Mouse (Mus musculus): ENCODE results near the gene Bcl9. TPM values are rescaled to one million over a fixed set of nuclear protein-coding genes. Genes with fewer than 3 reads are reported as not detected.

Gene Bcl9
- polyA plus RNA-seq, 1 experiment: 15.4 TPM

DNA sequence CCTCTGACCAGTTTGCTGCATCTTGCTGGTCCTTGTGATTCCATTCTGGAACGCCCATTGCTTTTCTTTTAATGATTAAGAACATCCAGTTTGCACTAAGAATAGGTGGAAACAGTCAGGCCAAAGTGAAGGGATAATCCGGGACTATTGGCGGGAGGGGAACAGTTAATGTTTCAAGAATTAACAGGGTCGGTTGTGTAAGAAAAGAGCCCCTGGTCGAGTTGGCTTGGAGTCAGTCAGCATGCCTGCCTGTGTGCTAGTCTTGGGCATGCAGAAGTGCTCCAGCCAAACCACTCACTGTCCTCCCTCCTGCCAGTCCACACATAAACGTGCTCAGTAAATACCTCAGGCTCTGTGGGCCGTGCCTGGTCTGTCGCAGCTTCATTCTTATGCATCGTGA, 125.5 kb downstream of the Bcl9 start:
- no peak overlapping the region for H3K4me3 ChIP-seq (replicated peaks; ENCODE audit: extremely low read depth, low read depth, low read length)
- 68% methylated on average over 9 of the region's 9 CpGs for WGBS

DNA sequence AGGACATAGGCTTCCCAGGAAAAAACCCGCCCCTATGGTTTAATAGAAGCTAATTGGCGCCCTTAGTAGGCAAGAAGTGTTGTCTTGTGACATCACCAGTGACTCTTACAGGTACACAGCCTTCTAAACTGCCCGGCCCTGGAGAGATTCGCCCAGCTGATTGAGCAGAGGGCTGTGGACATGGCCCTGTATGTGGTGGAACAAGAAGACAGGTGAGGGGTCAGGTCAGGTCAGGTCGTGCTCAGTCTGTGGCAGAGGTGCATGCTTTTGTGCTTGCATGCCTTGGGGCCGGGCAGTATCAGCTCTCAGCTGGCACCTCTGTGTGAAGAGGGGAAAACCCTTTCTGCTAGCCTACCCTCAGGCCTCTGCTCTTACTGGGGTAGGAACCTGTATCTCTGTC, 126.2 kb downstream of the Bcl9 start:
- H3K4me3 ChIP-seq (replicated peaks; ENCODE audit: extremely low read depth, low read depth, low read length): no peak overlapping the region
- TF ChIP-seq CTCF (IDR thresholded peaks at IDR 0.05; ENCODE audit: insufficient read depth, low read length): no peak
- no peak for TF ChIP-seq POLR2A (IDR thresholded peaks at IDR 0.05; ENCODE audit: borderline replicate concordance, extremely low read depth, low read depth, low read length)
- no peaks in the 10 kb centered on the region for H3K4me1 ChIP-seq (ENCODE audit: control insufficient read depth, insufficient read depth, low read length)
- DNase-seq: no peak
- 81% methylated on average over 6 of the region's 6 CpGs for WGBS

More for the DNA sequence above, 125.5 kb downstream of the Bcl9 start:
- no peak for TF ChIP-seq POLR2A (IDR thresholded peaks at IDR 0.05; ENCODE audit: borderline replicate concordance, extremely low read depth, low read depth, low read length)
- no peak for TF ChIP-seq CTCF (IDR thresholded peaks at IDR 0.05; ENCODE audit: insufficient read depth, low read length)
- H3K4me1 ChIP-seq (ENCODE audit: control insufficient read depth, insufficient read depth, low read length): no peaks in the 10 kb centered on the region
- DNase-seq: no peak

DNA sequence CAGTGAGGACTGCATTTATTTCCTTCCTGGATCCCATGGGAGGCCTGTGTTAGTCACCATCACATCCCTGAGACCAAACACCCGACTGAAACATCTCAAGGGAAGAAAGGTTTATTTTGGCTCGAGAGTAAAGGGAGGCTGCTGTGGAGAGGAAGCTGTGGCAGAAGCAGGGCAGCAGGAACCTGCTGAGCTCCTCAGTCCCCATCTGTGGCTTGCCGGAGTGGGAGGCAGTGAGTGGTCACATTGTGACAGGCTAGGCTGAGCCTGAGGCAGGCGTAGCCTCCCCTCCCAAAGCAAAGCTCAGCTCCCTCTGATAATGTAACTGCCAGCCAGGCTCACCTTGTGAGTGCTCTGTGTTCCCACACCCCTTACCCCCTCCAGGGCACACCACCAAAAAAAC, 130.6 kb downstream of the Bcl9 start:
- Histone ChIP-seq H3K4me3 (replicated peaks; ENCODE audit: extremely low read depth, low read depth, low read length) (no peak overlapping the region), H3K4me1 (ENCODE audit: control insufficient read depth, insufficient read depth, low read length) (no peaks in the 10 kb centered on the region)
- 49% methylated on average over 4 of the region's 4 CpGs for WGBS
- DNase-seq: no peak
- TF ChIP-seq CTCF (IDR thresholded peaks at IDR 0.05; ENCODE audit: insufficient read depth, low read length): no peak
- TF ChIP-seq POLR2A (IDR thresholded peaks at IDR 0.05; ENCODE audit: borderline replicate concordance, extremely low read depth, low read depth, low read length): no peak

DNA sequence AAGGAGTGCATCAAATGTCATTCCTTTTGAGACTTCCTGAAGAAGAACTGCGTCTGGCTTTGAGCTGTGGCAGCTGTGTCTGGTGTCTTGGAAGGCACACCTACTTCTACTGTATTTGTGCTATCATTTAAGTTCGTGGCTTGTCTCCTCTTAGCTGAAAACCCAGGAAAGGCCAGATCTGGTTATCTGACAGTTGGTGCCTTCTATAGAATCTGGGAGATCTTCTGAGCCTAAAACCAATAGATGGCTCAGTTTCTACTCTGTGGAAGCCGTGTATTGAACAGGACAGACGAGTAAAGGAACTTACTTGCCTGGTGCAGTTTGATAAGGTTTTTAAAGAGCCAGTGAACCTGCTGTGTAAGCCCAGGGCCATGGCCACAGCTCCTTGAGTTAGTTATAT, 133.2 kb downstream of the Bcl9 start:
- TF ChIP-seq CTCF (IDR thresholded peaks at IDR 0.05; ENCODE audit: insufficient read depth, low read length): no peak
- no peak for TF ChIP-seq POLR2A (IDR thresholded peaks at IDR 0.05; ENCODE audit: borderline replicate concordance, extremely low read depth, low read depth, low read length)
- 71% methylated on average over 4 of the region's 4 CpGs for WGBS
- Histone ChIP-seq H3K4me1 (ENCODE audit: control insufficient read depth, insufficient read depth, low read length) (no peaks in the 10 kb centered on the region; the same call in 1 of the 2 replicates), H3K4me3 (replicated peaks; ENCODE audit: extremely low read depth, low read depth, low read length) (no peak overlapping the region)
- no peak for DNase-seq

DNA sequence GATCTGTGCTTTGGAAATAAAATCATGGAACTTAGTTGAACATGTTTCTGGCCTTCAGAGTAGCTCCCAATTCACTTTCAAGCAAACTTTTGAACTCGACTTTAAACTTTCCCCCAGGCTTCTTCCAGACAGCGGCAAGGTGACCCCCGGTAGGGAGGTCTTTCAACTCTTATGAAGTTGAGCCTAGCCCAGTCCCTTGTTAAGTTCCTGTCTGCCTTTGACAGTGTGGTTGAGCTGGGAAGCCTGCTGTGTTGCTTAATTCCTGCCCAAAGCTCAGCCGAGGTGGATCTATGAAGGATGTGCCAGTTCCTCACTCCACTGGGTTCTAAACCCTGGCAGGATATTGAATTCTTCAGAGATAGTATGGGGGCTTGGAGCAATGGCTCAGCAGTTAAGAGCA, 135.9 kb downstream of the Bcl9 start:
- no peak for TF ChIP-seq CTCF (IDR thresholded peaks at IDR 0.05; ENCODE audit: insufficient read depth, low read length)

DNA sequence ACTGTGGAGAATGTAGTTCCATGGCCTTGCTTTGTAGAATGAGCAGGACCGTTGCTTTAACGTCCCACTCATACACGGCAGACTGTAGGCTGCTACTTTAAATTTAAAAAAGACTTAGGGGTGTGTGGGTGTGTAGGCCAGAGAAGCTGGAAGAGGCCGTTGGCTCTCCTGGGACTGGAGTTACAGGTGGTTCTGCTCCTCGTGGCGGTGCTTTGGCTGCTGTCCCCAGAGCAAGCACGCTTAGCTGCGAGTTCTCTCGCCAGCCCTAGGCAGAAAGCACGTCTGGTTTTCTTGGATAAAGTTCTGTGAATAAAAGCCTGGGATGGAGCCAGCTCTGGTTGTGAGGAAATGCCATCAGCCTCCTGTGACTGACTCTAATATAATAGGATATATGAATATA, 136.8 kb downstream of the Bcl9 start:
- 43% methylated on average over 10 of the region's 10 CpGs for WGBS
- DNase-seq: no peak
- Histone ChIP-seq H3K4me3 (replicated peaks; ENCODE audit: extremely low read depth, low read depth, low read length) (no peak overlapping the region), H3K4me1 (ENCODE audit: control insufficient read depth, insufficient read depth, low read length) (no peaks in the 10 kb centered on the region; the same call in 1 of the 2 replicates)
- TF ChIP-seq POLR2A (IDR thresholded peaks at IDR 0.05; ENCODE audit: borderline replicate concordance, extremely low read depth, low read depth, low read length) (no peak), CTCF (IDR thresholded peaks at IDR 0.05; ENCODE audit: insufficient read depth, low read length) (no peak)

More for the DNA sequence above, 135.9 kb downstream of the Bcl9 start:
- DNase-seq: no peak
- Histone ChIP-seq H3K4me3 (replicated peaks; ENCODE audit: extremely low read depth, low read depth, low read length) (no peak overlapping the region), H3K4me1 (ENCODE audit: control insufficient read depth, insufficient read depth, low read length) (no peaks in the 10 kb centered on the region; the same call in 1 of the 2 replicates)
- 71% methylated on average over 4 of the region's 4 CpGs for WGBS

DNA sequence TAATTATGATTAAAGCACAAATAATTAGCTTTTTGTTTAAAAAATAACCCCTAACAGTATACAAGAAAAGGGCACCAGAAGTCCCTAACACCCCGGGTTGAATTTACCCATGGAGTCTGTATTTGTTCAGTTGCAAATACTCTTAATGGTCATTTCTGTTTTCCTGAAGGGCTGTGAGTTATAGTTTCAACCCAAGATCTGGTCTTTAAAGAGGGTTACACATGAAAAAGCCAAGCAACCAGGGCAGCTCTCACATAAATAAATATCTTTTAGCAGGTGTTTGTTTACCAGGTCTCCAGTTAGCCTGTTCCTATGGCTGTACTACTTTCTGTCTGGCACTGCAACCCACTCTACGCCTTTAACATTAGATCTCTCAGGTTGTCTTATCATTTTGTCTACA, 137.7 kb downstream of the Bcl9 start:
- no peak for DNase-seq
- Histone ChIP-seq H3K4me3 (replicated peaks; ENCODE audit: extremely low read depth, low read depth, low read length) (no peak overlapping the region), H3K4me1 (ENCODE audit: control insufficient read depth, insufficient read depth, low read length) (no peaks in the 10 kb centered on the region; the same call in 1 of the 2 replicates)
- 71% methylated on average over 2 of the region's 2 CpGs for WGBS
- TF ChIP-seq CTCF (IDR thresholded peaks at IDR 0.05; ENCODE audit: insufficient read depth, low read length) (no peak), POLR2A (IDR thresholded peaks at IDR 0.05; ENCODE audit: borderline replicate concordance, extremely low read depth, low read depth, low read length) (no peak)

DNA sequence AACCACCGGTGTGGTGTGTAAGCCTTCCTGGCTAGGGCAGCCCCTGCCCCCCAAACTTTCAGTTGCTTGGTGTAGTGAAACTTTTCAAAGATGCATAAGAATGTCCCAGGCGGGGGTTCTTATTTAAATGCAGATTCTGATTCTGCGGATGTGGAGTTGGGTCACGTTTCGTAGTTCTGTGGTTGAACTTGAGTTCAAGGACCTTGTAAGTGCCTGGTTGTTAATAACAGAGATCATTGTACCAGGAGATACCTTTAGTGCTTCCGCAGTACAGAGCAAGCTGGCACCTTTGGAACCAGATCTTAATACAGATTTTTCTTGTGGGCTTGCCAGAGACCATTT, 138.2 kb downstream of the Bcl9 start:
- no peak for TF ChIP-seq POLR2A (IDR thresholded peaks at IDR 0.05; ENCODE audit: borderline replicate concordance, extremely low read depth, low read depth, low read length)
- no peak for TF ChIP-seq CTCF (IDR thresholded peaks at IDR 0.05; ENCODE audit: insufficient read depth, low read length)
- 19% methylated on average over 6 of the region's 6 CpGs for WGBS
- H3K4me3 ChIP-seq (replicated peaks; ENCODE audit: extremely low read depth, low read depth, low read length): peak overlapping the region; percentile 89
- H3K4me1 ChIP-seq (ENCODE audit: control insufficient read depth, insufficient read depth, low read length): no peaks in the 10 kb centered on the region; the same call in 1 of the 2 replicates
- no peak for DNase-seq

DNA sequence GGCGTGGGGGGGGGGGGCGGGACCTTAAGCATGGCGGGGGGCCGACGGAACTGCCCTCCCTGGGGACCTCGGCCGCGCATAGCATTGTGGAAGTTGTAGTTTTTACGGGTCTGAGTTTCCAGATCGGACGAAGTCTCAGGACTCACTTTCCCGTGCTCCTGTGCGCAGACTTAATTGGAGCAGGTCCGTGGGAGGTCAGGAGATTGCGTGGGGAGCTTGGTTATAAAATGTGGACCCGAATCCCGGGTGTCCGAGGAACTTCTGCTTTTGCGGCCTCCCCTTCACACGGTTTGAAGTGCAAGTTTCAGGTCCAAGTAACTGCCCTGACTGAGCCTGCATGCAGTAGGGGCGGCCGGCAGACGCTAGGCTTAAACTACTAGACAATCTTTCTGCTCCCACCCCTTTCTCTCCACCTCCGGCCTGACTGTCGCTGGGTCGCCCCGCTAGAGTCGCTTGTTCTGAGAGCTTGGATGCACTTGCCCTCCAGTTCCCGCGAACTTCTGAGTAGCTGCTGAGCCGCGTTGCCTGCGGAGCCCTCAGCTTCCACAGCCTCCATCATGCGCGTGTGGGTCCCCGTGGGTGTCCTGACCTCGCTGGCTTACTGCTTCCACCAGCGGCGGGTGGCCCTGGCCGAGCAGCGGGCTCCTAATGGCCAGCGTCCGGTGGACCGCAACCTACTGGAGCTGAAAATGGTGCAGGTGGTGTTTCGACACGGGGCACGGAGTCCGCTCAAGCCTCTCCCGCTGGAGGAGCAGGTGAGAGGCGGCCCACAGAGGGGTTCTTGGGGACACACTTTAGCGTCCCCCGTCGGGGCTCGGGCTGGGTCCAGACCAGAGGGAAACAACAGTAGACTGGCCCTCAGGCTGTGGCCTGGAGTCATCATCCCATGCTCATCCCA, 138.9 kb downstream of the Bcl9 start, which contains the start of gene Acp6:
Acp6 (plus strand) TSS at position 167 of the 898 bp plus-strand sequence.
- Histone ChIP-seq H3K4me1 (ENCODE audit: control insufficient read depth, insufficient read depth, low read length) (no peaks in the 10 kb centered on the region; the same call in 1 of the 2 replicates), H3K4me3 (replicated peaks; ENCODE audit: extremely low read depth, low read depth, low read length) (peak within 1 kb of the TSS; percentile 89)
- under 1% methylated on average over 54 of the region's 54 CpGs for WGBS
- peak; percentile 84 for DNase-seq
- TF ChIP-seq POLR2A (IDR thresholded peaks at IDR 0.05; ENCODE audit: borderline replicate concordance, extremely low read depth, low read depth, low read length) (peak; percentile 30; the same call in 1 of the 2 replicates), CTCF (IDR thresholded peaks at IDR 0.05; ENCODE audit: insufficient read depth, low read length) (no peak)
